Mouse (Mus musculus) forebrain, embryonic 14.5 days (tissue): ENCODE measurements around the gene Myo18b. TPM values are rescaled to one million over a fixed set of nuclear protein-coding genes. Genes with fewer than 3 reads are reported as not detected.

ENCODE experiments used
- ATAC-seq: fragments of 200-750 bp; cut with Nextera tagmentation; 2 replicates; pipeline ENCODE4 v1.8.0; 2017; ENCODE audit warnings: mild to moderate bottlenecking, moderate library complexity
- DNase-seq: peaks from one replicate; pipeline ENCODE4 v3.0.0-alpha.2; 2015; ENCODE audit warnings: low spot score
- H3K27ac ChIP-seq: fragments of 300-500 bp; sonication (generic); 2 replicates; pipeline ENCODE4 v1.5.1; 2014; ENCODE audit warnings: low read depth, mild to moderate bottlenecking, control low read depth, low read length, moderate library complexity
- H3K27me3 ChIP-seq: fragments of 300-500 bp; sonication (generic); replicated peaks from 2 replicates; pipeline ENCODE4 v1.6.1; 2014; ENCODE audit warnings: low read length, control low read depth, mixed read lengths; ENCODE audit not compliant: control insufficient read depth, insufficient read depth
- H3K36me3 ChIP-seq: fragments of 300-500 bp; sonication (generic); 2 replicates; pipeline ENCODE4 v1.6.1; 2014; ENCODE audit warnings: low read length, control low read depth; ENCODE audit not compliant: control insufficient read depth, insufficient read depth
- H3K4me1 ChIP-seq: fragments of 300-500 bp; sonication (generic); 2 replicates; pipeline ENCODE4 v1.6.1; 2014; ENCODE audit warnings: antibody characterized with exemption, low read length, control low read depth; ENCODE audit not compliant: control insufficient read depth, insufficient read depth
- H3K4me2 ChIP-seq: fragments of 300-500 bp; sonication (generic); 2 replicates; pipeline ENCODE4 v1.6.1; 2014; ENCODE audit warnings: mild to moderate bottlenecking, control low read depth, low read length
- H3K4me3 ChIP-seq: fragments of 300-500 bp; sonication (generic); 2 replicates; pipeline ENCODE4 v1.5.1; 2014; ENCODE audit warnings: low read depth, low read length, control low read depth
- H3K9ac ChIP-seq: fragments of 300-500 bp; sonication (generic); 2 replicates; pipeline ENCODE4 v1.6.1; 2014; ENCODE audit warnings: mild to moderate bottlenecking, low read length, control low read depth, moderate library complexity
- H3K9me3 ChIP-seq: fragments of 300-500 bp; sonication (generic); replicated peaks from 2 replicates; pipeline ENCODE4 v1.6.1; 2016; ENCODE audit warnings: low read length, control low read depth, mixed read lengths; ENCODE audit not compliant: control insufficient read depth
- WGBS: fragments of 180-500 bp; shearing (Covaris S2); extraction: QIAGEN DNeasy Blood & Tissue Kit; methylation state at CpG from one replicate; pipeline ENCODE4 v1.1.7; 2014; 5-methylcytosine and 5-hydroxymethylcytosine counted together
- polyA plus RNA-seq: library from polyadenylated mRNA; unstranded; fragments of >200 nt; fragmentation: Nextera tagmentation; extraction: Ambion mirVana; gene quantifications from 2 replicates; pipeline ENCODE4 v1.2.1, GENCODE M21; 2014

Gene Myo18b
- polyA plus RNA-seq, 1 experiment from 2014 or later: 0.60 TPM

DNA sequence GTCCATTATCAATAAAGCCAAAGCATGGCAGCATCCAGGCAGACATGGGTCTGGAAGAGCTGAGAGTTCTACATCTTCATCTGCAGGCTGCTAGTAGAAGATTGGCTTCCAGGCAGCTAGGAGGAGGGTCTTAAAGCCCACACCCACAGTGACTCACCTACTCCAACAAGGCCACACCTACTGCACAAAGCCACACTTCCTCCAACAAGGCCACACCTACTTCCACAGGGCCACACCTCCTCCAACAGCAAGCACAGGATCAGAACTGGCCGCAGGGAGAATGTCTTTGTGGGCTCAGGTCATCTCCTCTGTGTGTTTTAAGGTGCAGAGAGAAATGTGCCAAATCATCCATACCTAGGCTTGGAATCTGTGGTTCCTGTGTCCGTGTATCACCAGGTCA is 224.2 kb downstream of the Myo18b start:
- DNase-seq (no peak), ATAC-seq (no peak)
- H3K27ac ChIP-seq: no peak overlapping the region
- H3K4me2 ChIP-seq: no peak overlapping the region
- 61% methylated on average over 2 of the region's 2 CpGs for WGBS
- H3K9ac ChIP-seq: no peak overlapping the region
- no peaks in the 10 kb centered on the region for H3K4me1 ChIP-seq
- no peaks in the 10 kb centered on the region for H3K36me3 ChIP-seq
- H3K9me3 ChIP-seq: no peaks in the 10 kb centered on the region
- no peak overlapping the region for H3K4me3 ChIP-seq
- no peaks in the 10 kb centered on the region for H3K27me3 ChIP-seq

GRCm38 (mm10) chr5:112667153-112667552 is 229.0 kb downstream of the Myo18b start:
- H3K9me3 ChIP-seq: no peaks in the 10 kb centered on the region
- H3K27ac ChIP-seq: no peak overlapping the region
- ATAC-seq (no peak), DNase-seq (no peak)
- no peaks in the 10 kb centered on the region for H3K36me3 ChIP-seq
- H3K9ac ChIP-seq: no peak overlapping the region
- WGBS: 73% methylated on average over 8 of the region's 8 CpGs
- peaks cover 5% of the 10 kb centered on the region; the same call in 1 of the 2 replicates for H3K4me1 ChIP-seq
- H3K27me3 ChIP-seq: no peaks in the 10 kb centered on the region
- H3K4me2 ChIP-seq: no peak overlapping the region
- H3K4me3 ChIP-seq: no peak overlapping the region

DNA sequence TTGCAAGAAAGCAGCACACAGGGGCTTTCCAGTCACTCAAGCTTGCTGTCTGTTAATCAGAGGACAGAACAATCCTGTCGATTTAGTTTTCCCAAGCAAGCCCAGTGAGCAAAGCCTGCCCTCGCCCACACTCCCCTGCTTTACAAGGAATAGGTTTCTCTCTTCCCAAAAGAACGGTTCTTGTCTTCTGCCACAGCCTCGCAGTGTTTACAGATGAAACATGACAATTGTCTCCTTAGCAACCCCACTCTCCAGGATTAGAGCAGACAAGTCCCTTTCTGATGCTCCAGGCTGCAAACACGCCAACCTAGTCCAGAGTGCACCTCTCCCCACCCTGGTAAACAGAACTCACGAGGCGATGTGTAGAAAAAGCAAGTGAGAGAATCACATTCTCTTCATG is 230.5 kb downstream of the Myo18b start:
- no peak overlapping the region for H3K4me2 ChIP-seq
- no peaks in the 10 kb centered on the region for H3K27me3 ChIP-seq
- H3K36me3 ChIP-seq: no peaks in the 10 kb centered on the region
- DNase-seq (no peak), ATAC-seq (no peak)
- H3K27ac ChIP-seq: no peak overlapping the region
- H3K9ac ChIP-seq: no peak overlapping the region
- WGBS: 32% methylated on average over 7 of the region's 7 CpGs
- H3K4me3 ChIP-seq: no peak overlapping the region
- H3K4me1 ChIP-seq: peaks cover 8% of the 10 kb centered on the region
- H3K9me3 ChIP-seq: no peaks in the 10 kb centered on the region

- H3K4me2 ChIP-seq: no peak overlapping the region
- no peak overlapping the region for H3K9ac ChIP-seq
- H3K36me3 ChIP-seq: no peaks in the 10 kb centered on the region
- DNase-seq: peak; percentile 69
- H3K9me3 ChIP-seq: no peaks in the 10 kb centered on the region
- peak; percentile 38 for ATAC-seq
- H3K4me1 ChIP-seq: peaks cover 12% of the 10 kb centered on the region
- no peaks in the 10 kb centered on the region for H3K27me3 ChIP-seq
- H3K4me3 ChIP-seq: no peak overlapping the region
- WGBS: 0% methylated on average over 1 of the region's 1 CpGs
- H3K27ac ChIP-seq: peak overlapping the region; percentile 39; the same call in 1 of the 2 replicates
Measured at GRCm38 (mm10) chr5:112663701-112664100, 232.5 kb downstream of the Myo18b start.

- DNase-seq: peak; percentile 86
- Histone ChIP-seq H3K9ac (no peak overlapping the region), H3K4me1 (peaks cover 21% of the 10 kb centered on the region), H3K27ac (peak overlapping the region; percentile 44), H3K36me3 (no peaks in the 10 kb centered on the region), H3K9me3 (no peaks in the 10 kb centered on the region), H3K4me3 (no peak overlapping the region), H3K27me3 (no peaks in the 10 kb centered on the region), H3K4me2 (peak overlapping the region; percentile 16; the same call in 1 of the 2 replicates)
- peak; percentile 73 for ATAC-seq
- WGBS: 13% methylated on average over 10 of the region's 10 CpGs
Measured at GRCm38 (mm10) chr5:112660924-112661431, 235.2 kb downstream of the Myo18b start.

- Histone ChIP-seq H3K27ac (no peak overlapping the region), H3K4me2 (no peak overlapping the region), H3K4me3 (no peak overlapping the region), H3K27me3 (no peaks in the 10 kb centered on the region), H3K4me1 (peaks cover 32% of the 10 kb centered on the region), H3K9ac (no peak overlapping the region), H3K9me3 (no peaks in the 10 kb centered on the region), H3K36me3 (no peaks in the 10 kb centered on the region)
- ATAC-seq (no peak), DNase-seq (no peak)
- 66% methylated on average over 4 of the region's 4 CpGs for WGBS
Measured at GRCm38 (mm10) chr5:112659295-112659694, 236.9 kb downstream of the Myo18b start.

GRCm38 (mm10) chr5:112656811-112657210 is 239.4 kb downstream of the Myo18b start:
- Histone ChIP-seq H3K9me3 (no peaks in the 10 kb centered on the region), H3K27ac (peak overlapping the region; percentile 60; the same call in 1 of the 2 replicates), H3K9ac (no peak overlapping the region), H3K4me3 (no peak overlapping the region), H3K36me3 (no peaks in the 10 kb centered on the region), H3K27me3 (no peaks in the 10 kb centered on the region), H3K4me1 (peaks cover 27% of the 10 kb centered on the region), H3K4me2 (peak overlapping the region; percentile 49)
- ATAC-seq (no peak), DNase-seq (no peak)
- 10% methylated on average over 5 of the region's 6 CpGs for WGBS

DNA sequence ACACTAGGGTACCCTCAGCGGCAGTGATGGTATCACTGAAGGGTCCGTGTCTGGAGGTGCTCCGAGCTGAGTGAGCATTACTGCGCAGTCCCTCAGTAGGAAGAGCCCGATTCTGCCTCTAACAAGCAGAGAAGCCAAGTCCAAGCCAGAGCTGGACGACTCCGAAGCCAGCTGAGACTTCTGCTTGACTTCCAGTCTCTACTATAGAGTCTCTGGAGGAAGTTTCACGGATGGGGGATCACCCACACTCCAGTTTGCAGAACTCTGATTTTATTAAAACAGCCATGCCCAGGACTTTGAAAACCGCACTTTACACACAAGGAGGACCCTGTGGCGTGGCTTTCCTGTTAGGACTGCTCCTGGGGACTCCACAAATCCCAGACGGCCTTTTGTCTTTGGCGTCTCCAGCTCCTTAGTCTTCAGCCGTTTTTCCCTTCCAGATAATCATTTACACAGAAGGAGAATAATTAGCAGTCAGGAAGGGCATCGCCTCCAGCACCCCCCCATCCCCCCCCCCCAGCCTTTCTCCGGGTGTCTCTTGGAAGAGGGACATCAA is 240.1 kb downstream of the Myo18b start:
- peak overlapping the region; percentile 60 for H3K27ac ChIP-seq
- H3K9ac ChIP-seq: peak overlapping the region; percentile 37; the same call in 1 of the 2 replicates

GRCm38 (mm10) chr5:112655529-112655928 is 240.6 kb downstream of the Myo18b start:
- Histone ChIP-seq H3K4me1 (peaks cover 23% of the 10 kb centered on the region), H3K4me3 (peak overlapping the region; percentile 13; the same call in 1 of the 2 replicates), H3K9ac (peak overlapping the region; percentile 37; the same call in 1 of the 2 replicates), H3K27me3 (no peaks in the 10 kb centered on the region), H3K9me3 (no peaks in the 10 kb centered on the region), H3K4me2 (peak overlapping the region; percentile 49), H3K27ac (peak overlapping the region; percentile 60; the same call in 1 of the 2 replicates), H3K36me3 (no peaks in the 10 kb centered on the region)
- ATAC-seq (peak; percentile 74), DNase-seq (peak; percentile 55)
- WGBS: 2% methylated on average over 14 of the region's 14 CpGs

More for the DNA sequence above, 240.1 kb downstream of the Myo18b start:
- Histone ChIP-seq H3K4me3 (peak overlapping the region; percentile 13; the same call in 1 of the 2 replicates), H3K36me3 (no peaks in the 10 kb centered on the region), H3K9me3 (no peaks in the 10 kb centered on the region), H3K27me3 (no peaks in the 10 kb centered on the region), H3K4me1 (peaks cover 27% of the 10 kb centered on the region), H3K4me2 (peak overlapping the region; percentile 49)
- WGBS: 2% methylated on average over 15 of the region's 15 CpGs
- ATAC-seq: peak; percentile 28; the same call in 1 of the 2 replicates
- DNase-seq: peak; percentile 53
